Mouse (Mus musculus) midbrain, postnatal 0 days (tissue): Measurements from ENCODE around the gene Oas1c. TPM values are rescaled to one million over a fixed set of nuclear protein-coding genes. Genes with fewer than 3 reads are reported as not detected.

Source experiments
- ATAC-seq: fragments of 200-750 bp; cut with Nextera tagmentation; 2 replicates; pipeline ENCODE4 v1.8.0; 2017; ENCODE audit warnings: moderate number of reproducible peaks, mild to moderate bottlenecking, moderate TSS enrichment, moderate library complexity; ENCODE audit not compliant: low FRiP score
- DNase-seq: peaks from one replicate; pipeline ENCODE4 v3.0.0-alpha.2; 2015; ENCODE audit warnings: low spot score
- H3K27ac ChIP-seq: fragments of 300-500 bp; sonication (generic); 2 replicates; pipeline ENCODE4 v1.5.1; 2014; ENCODE audit warnings: low read depth, mild to moderate bottlenecking, low read length, mixed read lengths
- H3K27me3 ChIP-seq: fragments of 300-500 bp; sonication (generic); 2 replicates; pipeline ENCODE4 v1.6.1; 2014; ENCODE audit warnings: low read length, control low read depth, mixed read lengths; ENCODE audit not compliant: insufficient read depth
- H3K36me3 ChIP-seq: fragments of 300-500 bp; sonication (generic); 2 replicates; pipeline ENCODE4 v1.6.1; 2014; ENCODE audit warnings: low read length, control low read depth, mixed read lengths; ENCODE audit not compliant: insufficient read depth
- H3K4me1 ChIP-seq: fragments of 300-500 bp; sonication (generic); 2 replicates; pipeline ENCODE4 v1.6.1; 2014; ENCODE audit warnings: mild to moderate bottlenecking, control low read depth, antibody characterized with exemption, low read length, mixed read lengths; ENCODE audit not compliant: insufficient read depth
- H3K4me2 ChIP-seq: fragments of 300-500 bp; sonication (generic); 2 replicates; pipeline ENCODE4 v1.6.1; 2014; ENCODE audit warnings: low read depth, mild to moderate bottlenecking, low read length, mixed read lengths; ENCODE audit not compliant: poor library complexity, severe bottlenecking
- H3K4me3 ChIP-seq: fragments of 300-500 bp; sonication (generic); 2 replicates; pipeline ENCODE4 v1.5.1; 2014; ENCODE audit warnings: low read depth, mild to moderate bottlenecking, low read length, moderate library complexity
- H3K9ac ChIP-seq: fragments of 300-500 bp; sonication (generic); replicated peaks from 2 replicates; pipeline ENCODE4 v1.6.1; 2014; ENCODE audit warnings: mild to moderate bottlenecking, low read length, moderate library complexity, mixed read lengths; ENCODE audit not compliant: poor library complexity, severe bottlenecking
- H3K9me3 ChIP-seq: fragments of 300-500 bp; sonication (generic); 2 replicates; pipeline ENCODE4 v1.6.1; 2016; ENCODE audit warnings: low read length, control low read depth
- CTCF ChIP-seq: IDR thresholded peaks from 2 replicates; pipeline ENCODE4 v1.5.1; 2016; ENCODE audit warnings: antibody characterized with exemption, mild to moderate bottlenecking
- WGBS: fragments of 180-500 bp; shearing (Covaris S2); extraction: QIAGEN DNeasy Blood & Tissue Kit; methylation state at CpG from one replicate; pipeline ENCODE4 v1.1.7; 2014; 5-methylcytosine and 5-hydroxymethylcytosine counted together
- microRNA-seq: library from miRNA; unstranded; fragments of <30 nt; microRNA quantifications from one replicate; pipeline ENCODE4, GENCODE M21; 2016; ENCODE audit warnings: borderline number of aligned reads
- polyA plus RNA-seq: library from polyadenylated mRNA; unstranded; fragments of >200 nt; fragmentation: Nextera tagmentation; extraction: Ambion mirVana; gene quantifications from 2 replicates; pipeline ENCODE4 v1.2.1, GENCODE M21; 2015
- total RNA-seq: library from RNA; depleted of rRNA; stranded (reverse); fragments of >200 nt; gene quantifications from 2 replicates; pipeline ENCODE4 v1.2.3, GENCODE M21; 2014; rRNA removed

Oas1c gene
- total and polyA plus RNA-seq, 2 experiments from 2014 or later: 0.62 to 0.71 TPM

DNA sequence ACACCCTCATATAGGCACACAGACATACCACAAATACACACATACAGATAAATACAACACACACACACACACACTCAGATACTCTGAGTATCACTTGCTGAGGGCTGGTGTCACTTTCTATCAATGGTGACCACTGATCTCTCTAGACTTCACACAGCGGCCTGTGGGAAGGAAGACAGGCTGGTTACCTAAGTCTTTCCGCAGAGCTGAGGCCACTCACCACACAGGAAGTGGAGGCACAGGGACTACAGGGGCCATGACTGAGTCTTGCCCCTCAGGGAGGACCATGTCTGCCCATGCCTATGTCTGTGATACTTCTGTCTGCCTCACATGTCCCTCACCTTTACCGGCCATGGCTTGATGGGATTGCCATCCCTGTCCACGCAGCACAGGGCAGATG lies 58.1 kb downstream of the Oas1c start:
- Histone ChIP-seq H3K27me3 (no peaks in the 10 kb centered on the region), H3K9me3 (no peaks in the 10 kb centered on the region), H3K4me2 (no peak overlapping the region), H3K9ac (no peak overlapping the region), H3K4me1 (no peaks in the 10 kb centered on the region), H3K36me3 (no peaks in the 10 kb centered on the region), H3K4me3 (no peak overlapping the region), H3K27ac (no peak overlapping the region)
- no peak for TF ChIP-seq CTCF
- no peak for DNase-seq
- ATAC-seq: no peak
- WGBS: 86% methylated on average over 4 of the region's 4 CpGs

DNA sequence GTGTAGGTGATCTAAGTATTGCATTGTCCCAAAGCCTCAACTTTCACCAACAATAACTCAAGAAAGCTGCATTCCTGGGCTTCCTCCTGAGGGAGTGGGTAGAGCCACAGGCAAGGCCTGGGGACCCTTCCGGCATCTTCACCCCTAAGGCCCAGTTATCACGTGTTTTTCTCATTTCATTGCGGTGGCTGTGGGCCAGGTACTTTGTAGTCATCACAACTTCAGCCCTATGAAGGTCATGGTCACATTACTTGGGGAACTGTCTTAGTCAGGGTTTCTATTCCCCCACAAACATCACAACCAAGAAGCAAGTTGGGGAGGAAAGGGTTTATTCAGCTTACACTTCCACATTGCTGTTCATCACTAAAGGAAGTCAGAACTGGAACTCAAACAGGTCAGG lies 59.5 kb downstream of the Oas1c start:
- ATAC-seq (no peak), DNase-seq (no peak)
- Histone ChIP-seq H3K4me3 (no peak overlapping the region), H3K36me3 (no peaks in the 10 kb centered on the region), H3K9ac (no peak overlapping the region), H3K9me3 (no peaks in the 10 kb centered on the region), H3K27ac (no peak overlapping the region), H3K4me2 (no peak overlapping the region), H3K4me1 (no peaks in the 10 kb centered on the region), H3K27me3 (no peaks in the 10 kb centered on the region)
- 75% methylated on average over 3 of the region's 3 CpGs for WGBS
- TF ChIP-seq CTCF: no peak

DNA sequence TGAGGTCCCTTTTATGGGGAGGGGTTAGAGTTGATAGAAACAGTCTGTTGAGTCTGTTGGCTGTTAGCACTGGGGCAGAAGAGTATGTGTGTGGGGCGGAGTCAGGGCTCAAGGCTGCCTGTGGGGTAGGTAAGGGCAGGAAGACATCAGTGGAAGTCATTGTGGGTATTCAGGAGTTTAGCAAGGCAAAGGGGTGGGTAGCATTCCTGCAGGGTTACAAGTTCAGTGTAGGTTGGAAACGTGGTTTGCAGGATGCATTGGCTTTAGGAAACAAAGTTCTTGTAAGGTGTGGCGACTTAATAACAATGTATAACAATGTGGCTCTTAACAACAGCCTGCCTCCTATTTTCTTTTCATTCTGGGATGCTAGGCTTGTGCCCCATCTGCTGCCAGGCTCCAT lies 61.1 kb downstream of the Oas1c start:
- no peak overlapping the region for H3K9ac ChIP-seq
- H3K9me3 ChIP-seq: no peaks in the 10 kb centered on the region
- no peaks in the 10 kb centered on the region for H3K27me3 ChIP-seq
- H3K4me2 ChIP-seq: no peak overlapping the region
- H3K4me1 ChIP-seq: 0 out of 2 replicates have a peak, but pooled peaks cover under 1% of the 10 kb centered on the region
- ATAC-seq (no peak), DNase-seq (no peak)
- 76% methylated on average over 3 of the region's 3 CpGs for WGBS
- H3K4me3 ChIP-seq: no peak overlapping the region
- no peak overlapping the region for H3K27ac ChIP-seq
- TF ChIP-seq CTCF: no peak
- no peaks in the 10 kb centered on the region for H3K36me3 ChIP-seq

Small RNA genes lying within 50 kb of the gene (microRNA-seq; reads per million reads assigned to microRNA genes)
- gene Gm22907: not detected

Other genes starting within 250 kb of the Oas1c start
- 11.6 and 25.3 TPM in 2 replicates for gene Tpcn1, start 223.8 kb downstream of the Oas1c start, total RNA-seq
- 9.3 and 9.4 TPM in 2 replicates for gene Tpcn1, start 223.8 kb downstream of the Oas1c start, polyA plus RNA-seq
- 0.94 and 1.3 TPM in 2 replicates for gene Iqcd, start 223.5 kb downstream of the Oas1c start, total RNA-seq
- 0.86 and 1.5 TPM in 2 replicates for gene Iqcd, start 223.5 kb downstream of the Oas1c start, polyA plus RNA-seq
- 32.3 and 43.6 TPM in 2 replicates for gene Rita1, start 199.9 kb downstream of the Oas1c start, total RNA-seq
- 31.4 and 33.9 TPM in 2 replicates for gene Rita1, start 199.9 kb downstream of the Oas1c start, polyA plus RNA-seq
- gene Ddx54, start 199.8 kb downstream of the Oas1c start, total RNA-seq: 36.2 and 37.8 TPM in 2 replicates
- 31.7 and 32.6 TPM in 2 replicates for gene Ddx54, start 199.8 kb downstream of the Oas1c start, polyA plus RNA-seq
- 0.38 and 0.60 TPM in 2 replicates for gene Cfap73, start 178.3 kb downstream of the Oas1c start, total RNA-seq
- gene Cfap73, start 178.3 kb downstream of the Oas1c start, polyA plus RNA-seq: 0.62 and 0.74 TPM in 2 replicates
- 18.1 and 24.7 TPM in 2 replicates for gene Rasal1, start 163.7 kb downstream of the Oas1c start, total RNA-seq
- gene Rasal1, start 163.7 kb downstream of the Oas1c start, polyA plus RNA-seq: 8.2 and 9.9 TPM in 2 replicates
- 240 and 242 TPM in 2 replicates for gene Dtx1, start 100.6 kb downstream of the Oas1c start, total RNA-seq
- 63.0 and 67.9 TPM in 2 replicates for gene Dtx1, start 100.6 kb downstream of the Oas1c start, polyA plus RNA-seq
- 0.27 and 1.4 TPM in 2 replicates for gene Oas2, start 62.7 kb downstream of the Oas1c start, total RNA-seq
- 0.31 and 0.37 TPM in 2 replicates for gene Oas2, start 62.7 kb downstream of the Oas1c start, polyA plus RNA-seq
- 0.80 and 1.3 TPM in 2 replicates for gene Oas3, start 34.9 kb downstream of the Oas1c start, total RNA-seq
- gene Oas3, start 34.9 kb downstream of the Oas1c start, polyA plus RNA-seq: 0.54 and 0.57 TPM in 2 replicates
- 0.28 and 1.0 TPM in 2 replicates for gene Oas1e, start 17.0 kb downstream of the Oas1c start, total RNA-seq
- gene Oas1e, start 17.0 kb downstream of the Oas1c start, polyA plus RNA-seq: 0.49 and 0.68 TPM in 2 replicates
- not detected in 2 replicates for gene Oas1f, start 34.9 kb upstream of the Oas1c start, total RNA-seq
- gene Oas1f, start 34.9 kb upstream of the Oas1c start, polyA plus RNA-seq: not detected in 2 replicates
- gene Oas1h, start 48.9 kb upstream of the Oas1c start, total RNA-seq: not detected in 2 replicates
- gene Oas1h, start 48.9 kb upstream of the Oas1c start, polyA plus RNA-seq: not detected in 2 replicates
- gene Oas1g, start 75.1 kb upstream of the Oas1c start, total RNA-seq: 0.52 and 1.2 TPM in 2 replicates
- gene Oas1g, start 75.1 kb upstream of the Oas1c start, polyA plus RNA-seq: 0.26 and 0.28 TPM in 2 replicates
- gene Oas1a, start 95.0 kb upstream of the Oas1c start, total RNA-seq: 0.28 and 1.8 TPM in 2 replicates
- gene Oas1a, start 95.0 kb upstream of the Oas1c start, polyA plus RNA-seq: 1.2 and 1.6 TPM in 2 replicates
- gene Oas1d, start 102.0 kb upstream of the Oas1c start, total RNA-seq: 0.22 TPM in 1 of 2 replicates, not detected in the other
- gene Oas1d, start 102.0 kb upstream of the Oas1c start, polyA plus RNA-seq: 0.39 and 0.78 TPM in 2 replicates
- gene Rph3a, start 197.6 kb upstream of the Oas1c start, total RNA-seq: 43.6 and 44.6 TPM in 2 replicates
- 33.3 and 35.5 TPM in 2 replicates for gene Rph3a, start 197.6 kb upstream of the Oas1c start, polyA plus RNA-seq